Mouse (Mus musculus): ENCODE data around the gene Gabarap.

GRCm38 (mm10) chr11:70031321-70031670 lies 40.4 kb downstream of the Gabarap start:
- no peak for TF ChIP-seq CTCF (IDR thresholded peaks at IDR 0.05; ENCODE audit: insufficient read depth, low read depth, low read length)
- no peak for TF ChIP-seq POLR2A (IDR thresholded peaks at IDR 0.05; ENCODE audit: insufficient read depth, low read depth, low read length)

Measured in olfactory bulb, adult 2 months (tissue).